ENCODE assay signal across 9 mouse cellular contexts in the genomic region with DNA sequence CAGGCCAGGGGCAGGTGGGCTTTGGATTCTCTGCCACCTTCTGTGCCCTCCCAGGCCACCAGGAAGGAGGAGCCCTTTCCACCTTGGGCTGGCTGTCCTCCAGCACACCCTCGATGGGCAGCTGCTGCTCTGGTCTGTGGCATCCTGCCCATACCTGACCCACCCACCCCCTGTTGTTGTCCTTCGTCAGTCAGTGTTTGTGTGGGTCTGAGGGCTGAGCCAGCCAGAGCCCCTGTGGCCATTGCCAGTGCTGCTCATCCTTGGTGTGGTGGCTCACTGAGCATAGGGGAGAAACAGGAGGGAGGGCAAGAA. TPM values are rescaled to one million over a fixed set of nuclear protein-coding genes. Genes with fewer than 3 reads are reported as not detected.
DNase-seq lines count a peak whose midpoint lies in the region; ATAC-seq and TF ChIP-seq lines count a peak whose summit lies in the region.
"Had no signal": no experiment of that assay in that cellular context is flagged by ENCODE, and none has a peak within 500 bp of the region (broad histone marks: within the 10 kb centered on the region; RNA-seq: fewer than 3 reads in every experiment).

No protein-coding gene starts in this region.

- H3K4me2 ChIP-seq in heart, embryonic 15.5 days: peak overlapping the region; percentile 56
- H3K4me2 ChIP-seq in hindbrain, embryonic 11.5 days (replicated peaks; ENCODE audit: low read depth, low read length): peak overlapping the region; percentile 7
- peak overlapping the region; percentile 16; the same call in 1 of the 2 replicates for H3K4me2 ChIP-seq in midbrain, embryonic 11.5 days

- H3K4me3 ChIP-seq in heart, embryonic 15.5 days: peak overlapping the region; percentile 29; the same call in 1 of the 2 replicates
- H3K4me3 ChIP-seq in ES-E14 (ENCODE audit: insufficient read depth in 1 of 2, low read depth in 1 of 2, low read length in 2 of 2, poor library complexity in 1 of 2, severe bottlenecking in 1 of 2): peak overlapping the region; percentile 24 to 44; a peak in 3 of 4 replicates
- H3K4me3 ChIP-seq in hindbrain, embryonic 11.5 days (ENCODE audit: low read depth, low read length): no peak overlapping the region
- no peak overlapping the region for H3K4me3 ChIP-seq in midbrain, embryonic 11.5 days (ENCODE audit: low read depth, low read length)
- no peak overlapping the region for H3K4me3 ChIP-seq in left cerebral cortex, adult 2 months

- no peaks in the 10 kb centered on the region for H3K9me3 ChIP-seq in heart, embryonic 15.5 days (replicated peaks)
- no peaks in the 10 kb centered on the region for H3K9me3 ChIP-seq in ES-E14 (ENCODE audit: control insufficient read depth, insufficient read depth, low read depth, low read length)
- H3K9me3 ChIP-seq in hindbrain, embryonic 11.5 days (ENCODE audit: control insufficient read depth, low read length): no peaks in the 10 kb centered on the region
- no peaks in the 10 kb centered on the region for H3K9me3 ChIP-seq in midbrain, embryonic 11.5 days (ENCODE audit: control insufficient read depth, low read length)

- no peaks in the 10 kb centered on the region for H3K36me3 ChIP-seq in heart, embryonic 15.5 days
- no peaks in the 10 kb centered on the region for H3K36me3 ChIP-seq in ES-E14 (ENCODE audit: control insufficient read depth, insufficient read depth, low read length, poor library complexity, severe bottlenecking)
- no peaks in the 10 kb centered on the region for H3K36me3 ChIP-seq in hindbrain, embryonic 11.5 days (ENCODE audit: control insufficient read depth, insufficient read depth, low read length)
- no peaks in the 10 kb centered on the region for H3K36me3 ChIP-seq in midbrain, embryonic 11.5 days (ENCODE audit: control insufficient read depth, insufficient read depth, low read length)

- intact Hi-C loops in left cerebral cortex, adult 2 months (cut with DNase I): no loop called here

- WGBS in heart, embryonic 15.5 days: 32% methylated on average over 2 of the region's 2 CpGs
- 38% methylated on average over 2 of the region's 2 CpGs for WGBS in hindbrain, embryonic 11.5 days
- 38% methylated on average over 2 of the region's 2 CpGs for WGBS in midbrain, embryonic 11.5 days

- TF ChIP-seq CTCF in left cerebral cortex, adult 2 months (IDR thresholded peaks at IDR 0.05): no peak

- ATAC-seq in heart, embryonic 15.5 days (replicated peaks; ENCODE audit: insufficient number of reproducible peaks, insufficient read depth, low FRiP score, low read depth): no peak
- ATAC-seq in hindbrain, embryonic 11.5 days (ENCODE audit: low FRiP score): peak; percentile 28; the same call in 1 of the 2 replicates
- 0 out of 2 replicates have a peak, but pooled peaks have one; percentile 12 for ATAC-seq in midbrain, embryonic 11.5 days (ENCODE audit: low FRiP score)

- in situ Hi-C loops in ES-E14 (cut with MboI; ENCODE audit: low sequenced_read_pairs in 2 of 2, unreplicated experiment in 2 of 2): no loop called here

- H3K27ac ChIP-seq in heart, embryonic 15.5 days: peak overlapping the region; percentile 45
- no peak overlapping the region for H3K27ac ChIP-seq in ES-E14 (ENCODE audit: insufficient read depth, low read depth, low read length, poor library complexity, severe bottlenecking)
- H3K27ac ChIP-seq in hindbrain, embryonic 11.5 days (ENCODE audit: low read depth, low read length): no peak overlapping the region
- H3K27ac ChIP-seq in midbrain, embryonic 11.5 days (ENCODE audit: low read depth, low read length): no peak overlapping the region
- H3K27ac ChIP-seq in left cerebral cortex, adult 2 months: no peak overlapping the region

- H3K4me1 ChIP-seq in heart, embryonic 15.5 days (replicated peaks): peaks cover 25% of the 10 kb centered on the region
- peaks cover 5 to 28% of the 10 kb centered on the region in 2 experiments for H3K4me1 ChIP-seq in ES-E14 (ENCODE audit: control insufficient read depth in 2 of 2, insufficient read depth in 2 of 2, low read length in 2 of 2, poor library complexity in 1 of 2)
- peaks cover 8% of the 10 kb centered on the region for H3K4me1 ChIP-seq in hindbrain, embryonic 11.5 days (replicated peaks; ENCODE audit: control insufficient read depth, insufficient read depth, low read length)
- H3K4me1 ChIP-seq in midbrain, embryonic 11.5 days (ENCODE audit: control insufficient read depth, insufficient read depth, low read length): peaks cover 17% of the 10 kb centered on the region

- H3K27me3 ChIP-seq in heart, embryonic 15.5 days: peaks cover 28% of the 10 kb centered on the region
- H3K27me3 ChIP-seq in hindbrain, embryonic 11.5 days (ENCODE audit: control insufficient read depth, insufficient read depth, low read length): peaks cover 14% of the 10 kb centered on the region
- peaks cover 10% of the 10 kb centered on the region for H3K27me3 ChIP-seq in midbrain, embryonic 11.5 days (ENCODE audit: control insufficient read depth, insufficient read depth, low read length)

- 0 out of 2 replicates have a peak overlapping the region, but pooled peaks have one; percentile 4 for H3K9ac ChIP-seq in heart, embryonic 15.5 days
- H3K9ac ChIP-seq in ES-E14 (ENCODE audit: insufficient read depth, low read depth, low read length, poor library complexity, severe bottlenecking): peak overlapping the region; percentile 36; the same call in 1 of the 2 replicates
- H3K9ac ChIP-seq in hindbrain, embryonic 11.5 days (ENCODE audit: low read depth, low read length): peak overlapping the region; percentile 12; the same call in 1 of the 2 replicates
- H3K9ac ChIP-seq in midbrain, embryonic 11.5 days (ENCODE audit: low read length): peak overlapping the region; percentile 40; the same call in 1 of the 2 replicates

- DNase-seq in heart, adult 11 months: no peak
- no peak for DNase-seq in ES-E14 (ENCODE audit: low read depth, low spot score)
- DNase-seq in hindbrain, embryonic 11.5 days (ENCODE audit: low spot score): no peak
- no peak for DNase-seq in midbrain, embryonic 11.5 days (ENCODE audit: low spot score, missing footprints)
- no peak for DNase-seq in urinary bladder, adult 18-20 months (ENCODE audit: low spot score in 2 of 2)
- no peak for DNase-seq in adrenal gland, adult 8-10 months
- no peak for DNase-seq in left cerebral cortex, adult 2 months (ENCODE audit: extremely low spot score in 1 of 2, low spot score in 2 of 2)
- DNase-seq: heart, postnatal 10 days had no signal

TF ChIP-seq in ES-E14, 5 proteins besides CTCF, POLR2A, EP300 and RAD21:
- TF ChIP-seq ZC3H11A (IDR thresholded peaks at IDR 0.05; ENCODE audit: borderline replicate concordance, low read depth, low read length) (no peak), HCFC1 (IDR thresholded peaks at IDR 0.05; ENCODE audit: borderline replicate concordance, insufficient read depth, low read length) (no peak), CHD2 (IDR thresholded peaks at IDR 0.05; ENCODE audit: low read depth, low read length) (no peak), MAFK (IDR thresholded peaks at IDR 0.05; ENCODE audit: insufficient read depth, low read depth, low read length) (no peak), ZNF384 (IDR thresholded peaks at IDR 0.05; ENCODE audit: low read depth, low read length) (no peak)

RNA-seq across cellular contexts. Expression of a gene that starts 11.4 kb away (rescaled TPM):
- polyA plus RNA-seq in heart, embryonic 15.5 days (2015; fragmentation: Nextera tagmentation; extraction: Ambion mirVana): 31.5 and 35.5 TPM in 2 replicates
- total RNA-seq in ES-E14 (2012; rRNA removed): 42.3 and 64.3 TPM in 2 replicates
- polyA plus RNA-seq in hindbrain, embryonic 11.5 days (2014; fragmentation: Nextera tagmentation; extraction: Ambion mirVana): 38.8 and 46.5 TPM in 2 replicates
- polyA plus RNA-seq in midbrain, embryonic 11.5 days (2014; fragmentation: Nextera tagmentation; extraction: Ambion mirVana): 40.9 and 44.6 TPM in 2 replicates
- 10 to 100 TPM; 41.7 to 51.9 (median 46.5) TPM for total RNA-seq in adrenal gland, adult 8-10 months (2022)
- total RNA-seq in left cerebral cortex, adult 2 months (2021): 10 to 100 TPM; 35.3 to 35.6 TPM

RNA-seq across cellular contexts. Expression of a gene that starts 19.6 kb away (rescaled TPM):
- polyA plus RNA-seq in heart, embryonic 15.5 days (2015; fragmentation: Nextera tagmentation; extraction: Ambion mirVana): 14.7 and 19.5 TPM in 2 replicates
- 25.3 and 35.2 TPM in 2 replicates for total RNA-seq in ES-E14 (2012; rRNA removed)
- polyA plus RNA-seq in hindbrain, embryonic 11.5 days (2014; fragmentation: Nextera tagmentation; extraction: Ambion mirVana): 19.6 and 21.2 TPM in 2 replicates
- 18.3 and 18.9 TPM in 2 replicates for polyA plus RNA-seq in midbrain, embryonic 11.5 days (2014; fragmentation: Nextera tagmentation; extraction: Ambion mirVana)
- total RNA-seq in adrenal gland, adult 8-10 months (2022): 10 to 100 TPM; 21.1 to 28.3 (median 25.1) TPM
- total RNA-seq in left cerebral cortex, adult 2 months (2021): 10 to 100 TPM; 14.7 to 16.7 TPM

RNA-seq across cellular contexts. Expression of a gene that starts 19.7 kb away (rescaled TPM):
- polyA plus RNA-seq in heart, embryonic 15.5 days (2015; fragmentation: Nextera tagmentation; extraction: Ambion mirVana): 26.4 and 30.5 TPM in 2 replicates
- total RNA-seq in ES-E14 (2012; rRNA removed): 21.2 and 30.5 TPM in 2 replicates
- 46.2 and 46.5 TPM in 2 replicates for polyA plus RNA-seq in hindbrain, embryonic 11.5 days (2014; fragmentation: Nextera tagmentation; extraction: Ambion mirVana)
- 39.1 and 43.3 TPM in 2 replicates for polyA plus RNA-seq in midbrain, embryonic 11.5 days (2014; fragmentation: Nextera tagmentation; extraction: Ambion mirVana)
- 10 to 100 TPM; 30.3 to 35.9 (median 32.0) TPM for total RNA-seq in adrenal gland, adult 8-10 months (2022)
- 10 to 100 TPM; 39.7 to 48.3 TPM for total RNA-seq in left cerebral cortex, adult 2 months (2021)

RNA-seq across cellular contexts. Expression of a gene that starts 24.7 kb away (rescaled TPM):
- 0.40 and 1.7 TPM in 2 replicates for polyA plus RNA-seq in heart, embryonic 15.5 days (2015; fragmentation: Nextera tagmentation; extraction: Ambion mirVana)
- total RNA-seq in ES-E14 (2012; rRNA removed): 0.37 and 0.49 TPM in 2 replicates
- 3.7 and 5.0 TPM in 2 replicates for polyA plus RNA-seq in hindbrain, embryonic 11.5 days (2014; fragmentation: Nextera tagmentation; extraction: Ambion mirVana)
- 0.33 and 0.49 TPM in 2 replicates for polyA plus RNA-seq in midbrain, embryonic 11.5 days (2014; fragmentation: Nextera tagmentation; extraction: Ambion mirVana)
- 1 to 10 TPM in 1 of 4 experiments, under 1 TPM in 2, not detected in 1; 0.41 to 1.7 (median 0.62) TPM for total RNA-seq in adrenal gland, adult 8-10 months (2022)
- total RNA-seq in left cerebral cortex, adult 2 months (2021): 1 to 10 TPM; 3.8 to 4.7 TPM
- total RNA-seq: heart, postnatal 10 days had no signal

RNA-seq across cellular contexts. Expression of a gene that starts 29.0 kb away (rescaled TPM):
- 45.3 and 54.8 TPM in 2 replicates for polyA plus RNA-seq in heart, embryonic 15.5 days (2015; fragmentation: Nextera tagmentation; extraction: Ambion mirVana)
- total RNA-seq in ES-E14 (2012; rRNA removed): 25.5 and 41.4 TPM in 2 replicates
- polyA plus RNA-seq in hindbrain, embryonic 11.5 days (2014; fragmentation: Nextera tagmentation; extraction: Ambion mirVana): 39.7 and 41.2 TPM in 2 replicates
- polyA plus RNA-seq in midbrain, embryonic 11.5 days (2014; fragmentation: Nextera tagmentation; extraction: Ambion mirVana): 40.5 and 44.0 TPM in 2 replicates
- total RNA-seq in adrenal gland, adult 8-10 months (2022): 10 to 100 TPM; 16.1 to 33.1 (median 26.2) TPM
- total RNA-seq in left cerebral cortex, adult 2 months (2021): 10 to 100 TPM; 19.7 to 20.5 TPM

Comparison
In these comparisons a context has a peak if more than half of its experiments do, and no peak if none do; other contexts are left out.
1. H3K4me3 ChIP-seq: peak in heart, embryonic 15.5 days (single experiment) and ES-E14 (2 of 2); none in hindbrain, embryonic 11.5 days (single experiment), midbrain, embryonic 11.5 days (single experiment) and left cerebral cortex, adult 2 months (single experiment).
2. Peak in every context shown above with its lines, with median percentiles within 50 percentile points of each other: H3K4me2 ChIP-seq and H3K9ac ChIP-seq.